Mouse (Mus musculus) neutrophil, adult 83 days (primary cell): ENCODE measurements around the gene Gimap1. TPM values are rescaled to one million over a fixed set of nuclear protein-coding genes. Genes with fewer than 3 reads are reported as not detected.

Experiments
- total RNA-seq, 2 experiments: library from RNA; stranded (reverse); gene quantifications; one replicate each; pipeline ENCODE4 v1.2.4; 2023

The Gimap1 gene
- total RNA-seq: 1 to 10 TPM in 1 of 2 experiments, under 1 TPM in 1; 0.60 to 1.3 TPM

DNA sequence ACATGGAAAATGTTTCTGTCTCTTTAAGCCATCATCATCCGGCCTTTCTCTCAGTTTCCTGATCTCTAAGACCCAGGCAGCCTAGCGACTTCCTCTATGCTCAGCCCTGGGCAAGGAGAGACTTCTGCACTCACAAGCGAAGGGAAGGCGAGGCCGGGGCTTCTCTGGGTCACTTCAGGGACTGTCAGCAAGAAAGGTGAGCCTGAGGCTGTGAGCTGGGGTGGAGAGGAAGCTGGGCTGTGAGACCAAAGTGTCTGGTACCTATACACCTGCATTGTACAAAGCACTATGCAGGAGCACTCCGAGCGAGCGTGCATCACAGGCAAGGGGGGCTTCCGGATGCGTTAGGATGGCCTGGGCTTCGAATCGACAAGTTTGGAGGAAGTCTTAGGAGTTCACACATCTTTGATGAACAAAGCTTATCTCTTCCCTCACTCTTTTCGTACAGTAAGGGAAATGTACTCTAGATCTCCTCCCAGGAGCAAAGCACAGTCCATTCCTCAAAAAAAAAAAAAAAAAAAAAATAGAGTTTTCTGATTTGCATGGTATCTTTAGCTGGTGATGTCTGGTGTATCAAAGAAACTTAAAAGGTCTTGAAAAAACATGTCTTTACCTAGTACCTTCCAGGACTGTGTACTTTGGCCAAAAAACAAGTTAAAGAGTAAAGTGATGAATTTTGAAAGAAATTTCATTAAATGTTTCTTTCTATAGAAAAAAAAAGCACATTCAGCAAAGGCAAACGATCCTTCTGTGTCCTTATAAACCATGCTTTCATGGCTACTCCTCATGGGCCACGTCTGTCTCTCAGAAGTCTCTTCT, at the start of gene Gimap1:
Gene Gimap1 (plus strand): TSS at position 94 of the 819 bp plus-strand sequence.

DNA sequence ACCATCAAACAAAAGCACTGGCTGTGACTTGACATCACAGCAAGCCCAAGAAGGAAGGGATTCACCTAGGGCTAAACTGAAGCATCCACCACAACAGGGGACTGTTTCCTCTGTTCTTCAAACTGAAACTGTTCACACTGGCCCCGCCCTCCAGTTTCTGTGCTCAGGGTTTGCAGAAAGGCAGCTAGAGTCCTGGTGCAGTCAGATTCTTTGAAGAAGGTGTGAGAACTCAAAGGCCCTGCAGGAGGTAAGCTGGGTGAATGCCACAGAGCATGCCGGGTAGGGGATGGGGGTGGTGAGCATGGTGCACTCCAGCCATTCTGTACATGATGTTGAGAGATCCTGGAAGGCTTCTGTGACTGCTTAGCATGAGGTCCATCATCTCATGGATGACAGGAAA, 20.4 kb upstream of the Gimap1 start, which contains the start of the genes Gm28053 and Gimap7:
Gene Gm28053 (plus strand): TSS at position 153 of the 400 bp plus-strand sequence.
Gene Gimap7 (plus strand): TSS at position 167 of the 400 bp plus-strand sequence.

DNA sequence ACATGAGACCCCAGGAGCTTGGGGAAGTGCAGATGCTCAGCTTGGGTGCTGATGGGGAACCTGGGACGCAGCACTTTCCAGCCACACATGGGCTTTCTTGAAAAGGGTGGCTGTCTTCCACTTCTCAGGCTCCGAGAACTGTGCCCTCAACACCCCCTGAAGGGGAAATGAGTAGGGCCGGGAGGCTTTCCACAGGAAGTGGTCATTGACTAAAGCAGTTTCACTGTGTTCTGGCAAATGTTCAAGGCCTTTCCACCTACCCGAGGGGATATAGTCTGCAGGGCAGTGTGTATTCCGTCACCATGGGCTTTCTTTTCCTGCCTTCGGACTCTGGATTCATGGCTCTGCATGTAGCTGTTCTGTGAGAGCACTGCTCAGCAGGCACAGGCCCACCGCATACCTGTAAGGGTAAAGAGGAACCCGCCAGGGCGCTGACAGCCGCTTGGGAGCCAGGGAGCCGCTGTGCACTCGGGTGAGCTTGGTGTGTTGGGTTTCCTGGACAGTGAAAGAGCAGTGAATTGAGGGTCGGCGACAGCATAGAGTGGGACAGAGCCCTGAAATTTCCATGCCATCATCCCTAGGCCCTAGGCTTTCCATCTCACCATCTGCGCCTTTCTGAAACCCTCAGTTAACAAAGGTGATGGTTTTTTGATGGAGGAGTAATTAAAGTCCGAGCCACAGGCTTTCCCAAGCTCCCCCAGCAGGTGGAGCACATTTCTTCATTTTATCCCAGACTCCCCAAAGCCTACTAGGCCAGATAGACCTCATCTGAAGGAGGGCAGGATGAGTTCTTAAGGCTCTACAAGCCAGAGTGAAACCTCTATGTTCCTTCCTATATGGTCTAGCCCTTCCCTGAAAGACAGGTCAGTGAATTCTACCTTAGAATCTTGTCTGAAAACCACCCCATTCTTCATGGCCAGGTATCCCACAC, 7.4 kb downstream of the Gimap1 start, which contains the start of gene Gimap5:
Gene Gimap5 (plus strand): TSS at position 239 of the 931 bp plus-strand sequence.

DNA sequence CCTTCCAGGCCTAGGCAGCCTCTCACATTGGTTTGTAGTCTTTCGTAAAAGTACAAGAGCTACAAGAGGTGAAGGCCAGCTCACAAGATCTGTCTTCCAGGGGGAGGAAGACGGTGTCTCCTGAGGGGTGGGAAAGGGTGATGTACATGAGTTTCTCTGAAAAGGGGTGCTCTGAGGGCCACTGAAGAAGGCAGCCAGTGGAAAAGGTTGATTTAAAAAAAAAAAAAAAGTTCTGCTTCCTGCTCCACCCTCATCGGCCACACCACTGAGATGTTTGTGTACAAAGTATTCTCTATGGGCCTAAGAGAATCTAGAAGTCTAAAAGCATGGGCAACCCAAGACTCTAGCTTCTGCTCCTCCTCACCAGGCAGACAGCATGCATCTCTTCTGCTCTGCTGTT, 31.8 kb downstream of the Gimap1 start, which contains the start of gene Gimap3:
Gene Gimap3 (minus strand): TSS at position 156 of the 400 bp plus-strand sequence.

Other genes starting within 250 kb of the Gimap1 start
- gene Atp6v0e2, start 201.4 kb upstream of the Gimap1 start, total RNA-seq: under 1 TPM in 1 of 2 experiments, not detected in 1; 0.35 TPM
- gene Lrrc61, start 184.3 kb upstream of the Gimap1 start, total RNA-seq: 10 to 100 TPM; 28.8 to 38.8 TPM
- gene Rarres2, start 166.3 kb upstream of the Gimap1 start, total RNA-seq: not detected
- gene Gm45021, start 149.4 kb upstream of the Gimap1 start, total RNA-seq: not detected
- 1 to 10 TPM; 2.4 to 2.7 TPM for gene Repin1, start 145.2 kb upstream of the Gimap1 start, total RNA-seq
- gene Gm44965, start 145.1 kb upstream of the Gimap1 start, total RNA-seq: 1 to 10 TPM in 1 of 2 experiments, not detected in 1; 2.7 TPM
- gene Zfp775, start 137.0 kb upstream of the Gimap1 start, total RNA-seq: 1 to 10 TPM; 1.1 to 1.2 TPM
- under 1 TPM in 1 of 2 experiments, not detected in 1; 0.09 TPM for gene AI854703, start 112.3 kb upstream of the Gimap1 start, total RNA-seq
- under 1 TPM; 0.13 to 0.20 TPM for gene Gimap8, start 91.8 kb upstream of the Gimap1 start, total RNA-seq
- 1 to 10 TPM; 5.3 to 5.5 TPM for gene Gimap9, start 62.9 kb upstream of the Gimap1 start, total RNA-seq
- gene Gimap4, start 54.5 kb upstream of the Gimap1 start, total RNA-seq: under 1 TPM in 1 of 2 experiments, not detected in 1; 0.68 TPM
- gene Gimap6, start 30.8 kb upstream of the Gimap1 start, total RNA-seq: 1 to 10 TPM; 3.2 to 5.0 TPM
- not detected for gene Gm28053, start 20.4 kb upstream of the Gimap1 start, total RNA-seq
- not detected for gene Gimap7, start 20.4 kb upstream of the Gimap1 start, total RNA-seq
- gene Gimap5, start 7.1 kb downstream of the Gimap1 start, total RNA-seq: under 1 TPM; 0.46 to 0.99 TPM
- under 1 TPM; 0.24 to 0.38 TPM for gene Gimap3, start 31.8 kb downstream of the Gimap1 start, total RNA-seq
- 10 to 100 TPM in 1 of 2 experiments, 1 to 10 TPM in 1; 5.1 to 14.1 TPM for gene Tmem176a, start 101.9 kb downstream of the Gimap1 start, total RNA-seq
- 10 to 100 TPM; 20.6 to 27.0 TPM for gene Tmem176b, start 102.4 kb downstream of the Gimap1 start, total RNA-seq
- not detected for gene Aoc1, start 133.8 kb downstream of the Gimap1 start, total RNA-seq
- not detected for gene 1600015I10Rik, start 190.8 kb downstream of the Gimap1 start, total RNA-seq
- not detected for gene Doxl2, start 235.9 kb downstream of the Gimap1 start, total RNA-seq
- not detected for gene Svs1, start 247.8 kb downstream of the Gimap1 start, total RNA-seq